Mouse (Mus musculus) hematopoietic stem cell, adult 5-6 weeks (primary cell): ENCODE data around the gene Plekhh1. TPM values are rescaled to one million over a fixed set of nuclear protein-coding genes. Genes with fewer than 3 reads are reported as not detected.

Experiments used
- ATAC-seq, 2 experiments: fragments of 125-278 bp in 1 of 2; replicated peaks in 1 of 2; 2 replicates each; pipeline ENCODE4 v1.8.0; 2016 to 2017; ENCODE audit warnings: inconsistent platforms in 2 of 2, mild to moderate bottlenecking in 2 of 2, moderate number of reproducible peaks in 2 of 2, low read depth in 1 of 2, moderate TSS enrichment in 1 of 2; ENCODE audit not compliant: low FRiP score in 2 of 2, poor library complexity in 2 of 2, severe bottlenecking in 2 of 2, insufficient read depth in 1 of 2, low TSS enrichment in 1 of 2
- total RNA-seq: library from RNA; stranded (forward); fragments of 172-1452, 232-1000 nt; gene quantifications from 2 replicates; pipeline ENCODE4 v1.2.3, GENCODE M21; 2017

Gene Plekhh1
- 0.13 and 0.60 TPM in 2 replicates for total RNA-seq

- ATAC-seq, result peak; percentile 58 to 66; a peak in 3 of 4 replicates
Observed at GRCm38 (mm10) chr12:79028911-79029861, at the start of gene Plekhh1. Gene Plekhh1 (plus strand): TSS chr12:79029163.

DNA sequence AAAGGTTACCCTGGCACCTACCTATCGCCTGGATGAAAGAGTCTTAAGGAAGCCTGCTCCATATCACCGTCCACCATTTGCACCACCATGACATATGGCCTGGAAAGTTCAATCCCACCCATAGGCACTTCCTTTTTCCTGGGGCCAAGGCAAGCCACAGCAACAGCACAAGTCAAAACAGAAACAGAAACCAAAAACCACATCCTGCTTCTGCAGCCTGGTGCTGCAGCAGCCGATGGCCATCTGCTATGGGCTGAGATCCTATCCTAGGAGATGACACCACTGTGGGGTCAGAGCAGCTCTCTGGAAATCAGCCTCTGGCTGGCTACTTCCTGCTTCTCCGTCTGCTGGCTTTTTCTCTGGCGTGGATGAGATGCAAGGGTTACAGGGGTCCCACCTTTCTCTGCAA is 48.3 kb upstream of the Plekhh1 start:
- ATAC-seq, result peak; percentile 93 to 96

- ATAC-seq, result no peak
Observed at GRCm38 (mm10) chr12:78981131-78981530, 47.8 kb upstream of the Plekhh1 start.

GRCm38 (mm10) chr12:78981938-78982825 is 46.8 kb upstream of the Plekhh1 start:
- no peak for ATAC-seq

GRCm38 (mm10) chr12:78983296-78984034 is 45.5 kb upstream of the Plekhh1 start:
- ATAC-seq, result no peak

GRCm38 (mm10) chr12:78984035-78984432 is 44.9 kb upstream of the Plekhh1 start:
- ATAC-seq, result no peak

DNA sequence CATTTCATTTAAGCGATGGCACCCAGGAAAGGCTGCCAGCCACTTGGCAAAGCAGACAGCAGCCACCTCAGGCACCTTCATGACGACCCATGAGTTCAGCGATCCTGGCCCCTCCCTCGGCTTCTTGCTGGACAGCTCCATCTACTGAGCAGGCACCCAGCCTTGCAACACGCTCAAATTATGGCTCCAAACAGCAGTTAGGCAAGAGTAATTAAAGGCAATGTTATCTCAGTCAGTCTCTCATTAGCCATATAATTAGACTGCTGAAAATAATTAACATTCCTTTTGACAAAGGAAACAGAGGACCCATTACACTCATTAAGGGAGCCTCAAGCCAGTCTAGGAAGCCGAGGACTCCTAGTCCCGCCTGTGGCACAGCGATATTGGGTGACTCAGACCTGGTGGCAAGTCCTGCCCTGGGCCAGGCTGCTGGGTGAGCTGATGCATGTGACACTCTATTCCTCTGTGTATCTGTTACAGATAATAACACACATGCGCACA is 41.3 kb upstream of the Plekhh1 start:
- no peak for ATAC-seq

DNA sequence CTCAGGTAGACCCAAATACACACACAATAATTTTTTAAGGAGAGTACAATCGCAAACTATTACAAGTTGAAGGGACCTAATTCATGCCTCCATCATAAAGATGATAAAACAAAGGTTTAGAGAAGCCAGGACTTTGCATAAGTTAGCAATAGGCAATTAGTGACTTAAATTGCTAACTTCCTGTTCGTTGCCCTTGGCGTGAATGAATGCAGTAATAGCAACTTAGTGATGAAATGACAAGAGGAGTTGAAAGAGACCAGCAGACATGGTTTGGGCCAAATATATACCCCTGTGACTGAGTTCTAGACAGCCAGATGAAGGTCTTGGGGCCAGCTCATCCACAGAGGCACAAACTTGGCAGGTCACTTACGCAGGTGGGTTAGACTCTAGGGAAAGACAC is 32.7 kb upstream of the Plekhh1 start:
- no peak; a peak in 1 of 4 replicates for ATAC-seq

DNA sequence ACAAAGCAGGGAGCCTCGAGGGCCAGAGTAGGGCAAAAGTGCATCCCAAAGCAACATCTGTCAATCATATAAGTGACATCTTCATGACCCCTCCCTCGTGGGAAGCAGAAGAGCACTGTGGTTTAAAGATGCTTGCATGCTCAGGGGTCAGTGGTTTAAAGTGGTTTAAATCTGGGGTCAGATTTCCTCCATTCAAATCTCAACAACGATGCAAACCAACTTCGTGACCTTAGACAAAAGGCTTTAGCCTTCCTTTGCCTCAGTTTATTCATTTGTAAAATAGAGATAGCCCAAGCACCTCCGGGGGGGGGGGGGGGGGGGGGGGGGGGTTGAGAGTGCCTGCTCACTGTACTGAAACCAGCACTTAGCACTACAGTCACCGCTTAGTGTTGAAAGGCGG is 32.3 kb upstream of the Plekhh1 start:
- ATAC-seq, result no peak

DNA sequence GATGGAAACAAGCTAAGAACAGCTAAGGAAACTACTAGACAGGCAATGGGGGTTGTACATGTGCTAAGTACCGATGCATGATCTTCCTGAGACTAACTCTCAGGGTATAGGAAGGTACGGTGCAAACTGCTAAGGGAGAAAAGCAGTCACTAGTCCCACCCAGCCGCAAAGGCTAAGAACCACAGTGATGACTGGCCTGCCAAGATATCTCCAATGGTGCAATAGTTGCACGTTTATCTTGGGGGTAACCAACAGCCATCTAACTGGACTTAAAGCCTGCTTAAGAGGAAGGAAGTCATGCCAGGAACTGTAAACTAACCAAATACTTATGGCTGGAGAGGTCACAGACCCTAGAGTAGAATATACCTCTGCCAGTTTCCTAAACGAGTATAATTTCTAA is 26.6 kb upstream of the Plekhh1 start:
- ATAC-seq, result peak in 1 of 2 experiments; percentile 8; a peak in 1 of 4 replicates

DNA sequence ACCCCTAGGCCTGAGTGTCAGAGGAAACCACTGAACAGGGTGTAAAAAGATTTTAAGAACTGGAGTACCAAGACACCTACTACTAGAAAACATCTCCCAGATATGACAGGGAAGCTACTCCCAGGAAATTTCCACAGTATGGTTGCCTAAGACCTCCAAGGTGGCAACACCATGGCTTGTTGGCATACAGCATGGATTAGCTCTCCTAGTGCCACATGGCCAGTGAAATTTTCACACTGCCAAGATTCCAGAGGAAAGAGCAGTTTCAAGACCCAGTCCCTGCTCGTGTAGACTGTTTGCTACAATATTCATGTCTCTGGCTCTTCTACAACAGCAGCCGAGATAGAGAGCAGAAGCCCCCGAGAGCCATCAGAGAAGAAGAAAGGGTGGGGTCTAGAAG is 26.0 kb upstream of the Plekhh1 start:
- ATAC-seq, result no peak

GRCm38 (mm10) chr12:79005456-79005855 is 23.5 kb upstream of the Plekhh1 start:
- ATAC-seq, result no peak

DNA sequence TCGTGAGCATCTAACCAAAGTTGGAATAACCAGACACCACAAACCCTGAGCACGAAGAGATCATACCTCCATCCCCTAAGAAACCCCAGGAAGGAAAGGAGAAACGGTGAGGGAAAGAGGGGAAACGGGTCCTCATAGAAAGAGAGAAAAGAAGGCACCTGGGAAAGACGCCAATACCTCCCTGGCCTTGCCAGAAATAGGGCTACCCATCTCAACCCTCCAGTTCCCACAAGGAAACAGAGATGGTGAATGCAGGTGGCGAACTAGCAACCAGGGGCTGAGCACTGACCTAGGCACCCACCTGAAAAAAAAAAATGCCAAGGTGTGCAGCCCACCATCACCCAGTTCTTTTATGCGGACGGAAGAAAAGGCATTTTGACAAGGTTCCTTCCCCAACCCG is 22.9 kb upstream of the Plekhh1 start:
- ATAC-seq, result no peak

GRCm38 (mm10) chr12:79006478-79007125 is 22.4 kb upstream of the Plekhh1 start:
- ATAC-seq, result peak; percentile 66 to 80

GRCm38 (mm10) chr12:79007126-79007753 is 21.7 kb upstream of the Plekhh1 start, which contains the start of gene Tmem229b:
Gene Tmem229b (minus strand): TSS chr12:79007627.
- peak; percentile 34 to 47; a peak in 2 of 4 replicates for ATAC-seq

DNA sequence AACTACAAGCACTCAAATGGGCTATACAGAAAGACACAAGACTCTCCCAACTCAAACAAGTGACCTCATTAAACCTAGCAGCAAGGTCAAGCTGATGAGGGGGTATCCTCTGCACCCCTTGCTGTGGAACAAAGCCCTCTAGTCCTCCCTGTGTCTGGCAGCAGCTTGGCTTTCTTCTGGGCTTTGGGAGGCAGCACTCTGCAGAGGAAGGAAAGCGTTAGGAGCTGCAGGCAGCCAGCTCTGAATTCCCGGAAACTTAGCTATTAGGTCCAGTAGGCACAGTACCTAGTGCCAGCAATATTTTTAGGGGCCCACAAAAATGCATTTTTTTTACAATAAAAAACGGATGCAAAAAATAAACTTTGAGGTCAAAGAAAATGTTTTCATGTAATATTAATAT is 18.4 kb upstream of the Plekhh1 start:
- ATAC-seq, result no peak
